Mouse (Mus musculus) embryo, embryonic 10 days (tissue): ENCODE data around the gene Serinc2.

Experiments
- DNase-seq: peaks from one replicate; pipeline ENCODE4 v3.0.0-alpha.2; 2015; ENCODE audit warnings: low spot score

Serinc2 gene

DNA sequence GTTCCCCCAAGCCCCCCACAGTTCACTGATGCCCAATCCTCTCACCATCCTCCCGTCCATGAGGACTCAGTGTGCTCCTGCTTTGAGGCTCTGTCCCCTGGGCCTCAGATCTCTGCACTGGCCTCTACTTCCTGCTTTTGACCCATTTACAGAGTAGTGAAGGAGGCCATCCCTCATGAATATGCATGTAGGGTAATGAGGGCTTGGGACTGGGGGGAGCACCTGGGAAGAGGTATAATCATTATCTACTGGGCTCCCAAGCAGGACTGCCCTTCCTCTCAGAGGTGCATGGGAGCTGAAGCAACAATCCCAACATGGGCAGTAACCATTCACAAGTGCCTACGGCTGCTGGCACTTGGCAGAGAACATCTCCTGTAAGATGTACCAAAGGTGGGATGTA is at the start of gene Serinc2:
Serinc2 (minus strand) TSS at position 101 of the 400 bp plus-strand sequence.
- no peak for DNase-seq

DNA sequence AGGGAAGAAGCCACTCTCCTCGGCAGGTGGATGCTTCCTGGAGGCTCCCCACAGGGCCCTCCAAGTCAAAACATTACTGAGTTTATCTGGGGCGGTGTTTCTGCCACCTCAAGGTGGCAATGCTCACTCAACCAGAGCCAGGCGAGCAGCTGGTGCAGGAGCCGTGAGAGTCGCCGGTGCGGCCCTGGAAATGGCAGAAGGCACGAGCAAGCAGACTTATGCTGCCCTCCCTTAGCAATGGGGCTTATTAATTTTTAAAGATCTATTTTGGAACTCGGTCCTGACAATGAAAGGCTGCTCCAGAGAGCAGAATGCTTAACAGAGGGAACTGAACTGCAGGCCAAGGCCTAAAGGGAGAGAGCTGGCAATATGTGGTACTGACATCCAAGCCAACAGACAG is 48.4 kb upstream of the Serinc2 start:
- no peak for DNase-seq

DNA sequence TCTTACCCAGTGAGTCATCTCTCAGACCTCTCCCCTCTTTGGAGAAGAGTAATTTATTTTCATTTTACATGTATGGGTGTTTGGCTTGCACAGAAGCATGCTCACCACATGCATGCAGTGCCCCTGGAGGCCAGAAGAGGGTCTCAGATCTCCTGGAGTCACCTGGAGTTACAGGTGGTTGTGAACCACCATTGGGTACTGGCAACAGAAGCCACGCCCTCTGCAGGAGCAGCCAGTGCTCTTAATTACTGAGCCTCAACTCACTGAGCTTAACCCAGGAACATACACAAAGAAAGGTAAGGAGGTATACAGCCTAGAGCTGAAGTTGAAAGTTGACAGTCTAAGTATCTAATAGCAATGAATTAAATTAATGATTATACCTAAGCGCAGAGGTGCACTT is 46.4 kb upstream of the Serinc2 start:
- no peak for DNase-seq

DNA sequence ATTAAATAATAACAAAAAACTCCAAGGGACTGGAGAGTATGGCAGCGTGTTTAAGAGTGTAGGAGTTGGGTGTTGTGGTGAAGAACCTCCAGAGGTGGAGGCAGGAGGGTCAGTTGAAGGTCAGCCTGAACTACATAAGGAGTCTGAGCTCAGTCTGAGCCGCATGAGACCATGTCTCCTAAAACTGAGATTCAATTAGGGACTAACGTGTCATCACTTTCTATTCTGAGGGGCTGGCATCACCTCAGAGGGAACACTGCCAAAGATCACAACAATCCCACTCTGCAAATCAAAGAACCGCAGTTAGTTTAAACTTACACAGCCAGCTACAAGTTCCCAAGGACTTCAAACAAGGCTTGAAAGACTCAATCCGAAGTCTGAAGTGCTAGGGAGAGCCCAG is 44.6 kb upstream of the Serinc2 start:
- no peak for DNase-seq

DNA sequence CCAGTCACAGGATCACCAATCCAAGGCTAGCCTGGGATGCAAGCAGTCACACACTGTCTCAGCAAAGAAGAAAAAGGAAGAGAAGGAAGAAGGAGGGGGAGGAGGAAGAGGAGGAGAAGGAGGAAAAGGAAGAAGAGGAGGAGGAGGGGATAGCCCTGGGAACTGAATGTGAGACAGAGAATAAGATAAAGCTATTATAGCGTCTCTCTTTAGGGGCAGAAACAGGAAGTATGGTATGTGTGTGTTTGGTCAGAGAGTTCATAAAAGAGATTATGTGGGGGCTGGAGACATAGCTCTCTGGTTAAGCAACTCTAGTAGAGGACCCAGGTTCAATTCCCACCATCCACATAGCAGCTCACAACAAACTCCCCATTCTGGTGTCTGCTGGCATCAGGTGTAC is 44.2 kb upstream of the Serinc2 start:
- no peak for DNase-seq

DNA sequence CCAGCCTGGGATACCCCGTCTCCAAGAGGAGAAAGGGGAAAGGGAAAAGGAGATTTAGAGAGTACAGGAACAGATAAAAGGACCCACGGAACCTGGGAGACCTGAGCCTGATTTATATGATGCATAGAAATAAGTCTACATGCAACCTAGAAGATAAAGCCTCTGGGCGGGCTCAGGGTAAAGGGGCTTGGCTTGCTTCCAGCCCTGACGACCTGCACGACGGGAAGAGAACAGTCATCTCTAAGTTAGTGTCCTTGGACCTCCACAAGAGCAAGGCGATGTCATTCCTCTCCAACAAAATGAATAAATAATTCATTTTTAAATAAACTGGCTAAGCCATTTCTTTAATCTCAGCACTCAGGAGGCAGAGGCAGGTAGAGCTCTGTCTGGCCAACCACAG is 43.6 kb upstream of the Serinc2 start:
- DNase-seq, result no peak

DNA sequence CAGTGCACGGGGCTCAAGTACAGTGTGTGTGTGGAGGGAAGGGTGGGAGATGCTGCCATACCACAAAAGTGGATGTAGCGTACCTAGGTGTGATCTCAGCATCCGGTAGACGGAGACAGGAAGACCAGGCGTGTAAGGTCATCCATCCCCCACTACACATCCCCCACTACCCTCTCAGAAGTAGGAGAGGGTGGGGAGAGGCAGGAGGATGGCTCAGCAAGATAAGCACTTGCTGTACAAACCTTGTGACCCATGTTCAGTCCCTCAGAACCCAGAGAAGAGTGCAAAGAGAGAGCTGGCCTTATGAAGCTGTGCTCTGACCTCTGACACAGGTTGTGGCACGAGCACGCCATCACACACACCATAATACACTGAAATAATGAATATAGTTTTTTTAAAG is 42.6 kb upstream of the Serinc2 start:
- DNase-seq, result no peak

DNA sequence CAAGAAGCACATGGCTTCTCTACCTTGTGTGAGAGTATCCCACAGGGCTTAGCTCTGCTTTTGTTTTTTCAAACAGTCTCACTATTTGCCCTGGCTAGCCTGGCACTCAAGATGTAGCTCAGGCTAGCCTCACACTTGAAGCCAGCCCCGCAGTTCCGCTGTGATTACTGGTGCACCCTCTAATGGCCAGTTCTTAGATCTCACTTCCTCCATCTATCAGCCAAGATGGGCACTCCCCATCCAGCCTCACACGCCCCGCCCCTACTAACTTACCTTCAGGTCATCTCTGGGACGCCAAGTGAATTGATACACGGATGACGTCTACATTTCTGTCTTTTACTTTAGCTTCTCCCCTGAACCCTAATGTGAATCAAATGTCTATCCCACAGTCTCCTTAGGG is 40.6 kb upstream of the Serinc2 start:
- DNase-seq, result no peak

DNA sequence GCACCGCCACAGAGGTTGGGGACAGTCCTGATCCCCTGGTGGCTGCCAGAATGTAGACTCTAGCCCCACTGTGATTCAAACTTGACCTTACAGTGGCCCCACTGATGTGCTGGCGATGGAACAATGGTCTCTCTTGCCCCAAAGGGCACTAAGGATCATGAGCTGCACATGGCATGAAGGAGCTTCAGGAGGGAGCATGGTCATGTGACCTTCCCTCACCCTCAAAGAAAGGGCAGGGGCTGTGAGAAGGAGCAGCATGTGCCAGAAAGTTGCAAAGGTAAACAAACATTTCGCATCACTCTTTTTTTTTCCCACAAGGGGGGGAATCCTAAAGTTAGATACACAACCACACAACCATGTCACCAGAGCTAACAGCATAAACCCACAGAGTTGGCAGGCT is 39.1 kb upstream of the Serinc2 start:
- no peak for DNase-seq

DNA sequence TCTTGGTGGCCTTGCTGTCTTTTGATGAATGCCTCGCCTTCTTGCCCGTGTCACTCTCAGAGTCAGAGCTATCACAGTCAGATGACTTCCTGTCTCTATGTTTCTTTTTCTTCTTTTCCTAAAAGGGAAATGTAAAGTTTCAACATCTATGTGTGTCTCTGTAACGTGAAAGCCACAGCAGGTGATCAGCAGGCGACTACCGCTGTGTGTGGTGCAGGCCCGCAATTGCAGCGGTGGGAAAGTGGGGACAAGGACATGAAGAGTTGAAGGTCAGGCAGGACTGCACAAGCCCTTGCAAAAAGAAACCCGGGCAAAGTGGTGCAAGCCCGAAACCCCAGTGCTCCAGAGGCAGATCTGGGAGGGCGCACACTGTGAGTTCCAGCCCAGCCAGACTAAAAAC is 37.7 kb upstream of the Serinc2 start:
- DNase-seq, result no peak

DNA sequence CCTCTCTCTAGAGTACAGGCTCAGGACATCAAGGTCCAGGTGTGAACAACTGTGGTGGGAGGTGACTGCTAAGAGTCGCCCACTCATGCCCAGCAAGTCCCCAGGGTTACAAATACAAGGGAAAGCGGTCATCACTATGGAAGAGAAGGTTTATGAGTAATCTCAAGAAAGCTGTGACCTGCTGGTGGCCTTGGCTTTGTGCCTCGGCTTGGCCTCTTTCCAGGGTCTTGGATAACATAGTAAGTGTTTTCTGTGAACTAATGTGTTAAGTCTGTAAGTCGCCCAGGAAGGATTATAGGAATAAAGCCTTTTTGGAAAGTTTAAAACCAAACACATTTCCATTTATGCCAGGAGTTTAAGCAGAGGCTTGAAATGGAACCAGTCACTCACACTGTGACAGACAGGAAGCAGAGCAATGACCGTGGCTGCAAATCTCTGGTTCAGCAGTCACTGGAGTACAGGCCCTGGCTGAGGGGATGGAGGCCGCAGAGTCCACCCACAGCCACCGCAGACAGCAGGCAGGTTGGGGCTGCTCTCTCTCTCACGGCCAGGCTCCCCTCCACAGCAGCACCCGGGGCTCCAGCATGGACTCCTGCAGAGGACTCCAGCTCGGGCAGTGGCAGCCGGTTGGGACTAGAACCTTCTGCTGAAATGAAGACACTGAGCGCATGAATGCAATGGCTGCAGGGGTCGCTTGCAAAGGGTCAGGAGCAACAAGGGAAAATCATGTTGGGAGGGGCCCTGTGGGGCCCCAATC is 36.9 kb upstream of the Serinc2 start:
- DNase-seq, result no peak

DNA sequence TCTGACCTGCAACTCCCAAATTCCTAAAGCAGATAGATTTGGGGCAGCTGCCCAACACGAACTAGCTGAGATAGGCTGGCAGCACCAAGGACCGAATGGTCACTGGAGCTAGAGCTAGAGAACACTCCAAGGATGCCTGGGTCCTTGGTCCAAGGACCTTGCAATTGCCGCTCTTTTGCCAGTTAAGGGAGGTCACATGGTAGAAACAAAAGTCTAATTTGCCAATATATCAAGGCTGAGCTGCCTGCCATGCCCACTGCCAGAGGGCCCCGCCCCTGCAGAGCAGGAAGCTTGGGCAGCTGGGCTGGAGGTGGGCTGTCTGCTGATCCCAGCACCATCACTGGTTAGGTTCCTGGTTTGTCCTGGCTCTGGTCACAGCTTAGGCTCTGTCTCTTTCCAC is 34.5 kb upstream of the Serinc2 start:
- DNase-seq, result no peak

DNA sequence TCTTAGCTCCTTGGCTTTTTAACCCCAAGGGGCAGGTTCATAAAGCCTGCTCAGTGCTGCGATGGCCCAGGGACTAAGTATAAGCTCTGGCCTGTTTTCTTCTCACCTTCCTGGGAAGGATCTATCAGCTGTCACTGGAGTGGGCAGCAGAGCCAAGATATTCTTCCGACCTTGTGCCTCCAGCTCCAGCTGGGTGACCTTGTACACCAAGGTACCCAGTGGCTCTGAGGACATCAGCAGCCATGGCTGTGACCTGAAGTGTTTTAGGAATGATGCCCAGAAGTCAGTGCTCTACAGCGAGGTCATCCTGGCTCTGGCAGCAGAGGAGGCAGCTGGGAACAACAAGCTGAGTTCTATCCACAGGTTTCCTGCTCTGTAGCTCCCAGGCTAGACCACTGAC is 33.5 kb upstream of the Serinc2 start:
- DNase-seq, result no peak

DNA sequence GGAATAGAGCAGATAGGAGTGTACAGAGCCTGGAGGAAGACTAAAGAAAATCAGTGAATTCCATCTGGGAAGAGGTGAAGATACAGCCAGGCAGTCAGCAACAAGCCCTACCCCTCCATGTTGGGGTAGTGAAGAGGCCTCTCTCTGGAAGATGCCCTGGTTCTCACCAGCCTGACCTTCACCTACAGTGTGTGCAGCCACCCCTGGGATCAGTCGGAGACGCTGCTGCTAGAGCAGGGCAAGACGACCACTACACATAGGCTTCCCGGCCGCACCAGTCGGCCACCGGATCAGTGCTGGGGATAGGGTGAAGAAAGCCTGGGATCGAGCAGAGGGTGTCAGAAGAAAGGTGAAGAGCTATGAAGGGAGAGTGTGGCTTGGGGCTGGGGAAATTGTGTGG is 30.2 kb upstream of the Serinc2 start:
- no peak for DNase-seq

DNA sequence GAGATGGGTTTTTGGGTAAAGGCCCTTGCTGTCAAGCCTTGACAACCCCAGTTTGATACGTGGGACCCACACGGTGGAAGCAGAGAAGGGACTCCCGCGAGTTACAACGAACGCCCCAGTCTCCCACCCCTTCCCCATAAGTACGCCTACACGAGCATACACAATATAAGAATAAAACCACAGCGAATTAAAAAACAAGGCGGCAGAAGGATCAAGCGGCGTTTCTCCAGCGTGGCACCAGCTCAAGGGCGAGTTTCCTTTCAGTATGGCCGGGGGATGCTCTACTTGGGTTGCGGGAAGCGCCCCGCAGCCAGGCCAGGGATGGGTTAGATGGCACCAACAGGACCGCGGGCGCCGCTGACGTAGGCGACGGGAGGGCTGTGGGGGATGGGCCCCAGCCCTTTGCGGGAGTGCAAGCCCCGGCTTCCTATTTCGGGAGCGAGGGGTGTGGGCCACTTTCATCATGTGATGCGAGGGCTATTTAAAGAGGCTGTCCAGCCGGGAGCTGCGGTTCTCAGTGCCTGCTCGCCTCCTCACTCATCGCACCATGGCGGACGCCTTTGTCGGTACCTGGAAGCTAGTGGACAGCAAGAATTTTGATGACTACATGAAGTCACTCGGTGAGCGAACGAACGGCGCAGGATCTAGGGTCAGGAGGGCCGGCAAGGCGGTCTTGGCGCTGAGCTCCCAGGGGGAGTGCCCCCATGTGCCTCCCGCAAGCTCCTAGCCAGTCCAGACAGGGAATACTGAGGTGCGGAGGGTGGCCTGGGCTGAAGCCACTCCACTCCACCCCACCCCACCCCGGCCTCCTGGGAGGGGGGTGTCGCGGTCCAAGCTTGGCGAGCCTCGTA is 29.5 kb upstream of the Serinc2 start, which contains the start of the genes Fabp3 and Gm10570:
Fabp3 (plus strand) TSS at position 365 of the 851 bp plus-strand sequence.
Gm10570 (minus strand) TSS at position 444 of the 851 bp plus-strand sequence.
- DNase-seq, result peak; percentile 63

DNA sequence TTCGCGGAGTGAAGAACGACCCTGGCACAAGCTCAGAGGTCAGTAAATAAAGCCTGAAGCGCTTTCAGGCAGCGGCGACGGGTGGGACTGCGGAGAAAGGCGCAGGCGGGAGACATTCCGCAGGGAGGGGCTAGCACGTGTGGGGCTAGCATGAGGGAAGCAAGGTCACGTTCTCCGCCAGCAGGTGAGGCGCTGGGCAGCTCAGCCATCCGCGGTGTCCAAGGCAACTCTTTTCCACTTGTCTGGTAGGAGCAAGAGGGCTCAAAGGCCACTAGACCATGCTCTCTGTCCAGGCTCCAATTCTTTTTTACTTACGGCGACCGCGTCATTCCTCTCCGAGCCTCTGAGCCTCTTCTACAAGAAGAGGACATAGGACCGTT is 28.8 kb upstream of the Serinc2 start:
- DNase-seq, result peak; percentile 89

DNA sequence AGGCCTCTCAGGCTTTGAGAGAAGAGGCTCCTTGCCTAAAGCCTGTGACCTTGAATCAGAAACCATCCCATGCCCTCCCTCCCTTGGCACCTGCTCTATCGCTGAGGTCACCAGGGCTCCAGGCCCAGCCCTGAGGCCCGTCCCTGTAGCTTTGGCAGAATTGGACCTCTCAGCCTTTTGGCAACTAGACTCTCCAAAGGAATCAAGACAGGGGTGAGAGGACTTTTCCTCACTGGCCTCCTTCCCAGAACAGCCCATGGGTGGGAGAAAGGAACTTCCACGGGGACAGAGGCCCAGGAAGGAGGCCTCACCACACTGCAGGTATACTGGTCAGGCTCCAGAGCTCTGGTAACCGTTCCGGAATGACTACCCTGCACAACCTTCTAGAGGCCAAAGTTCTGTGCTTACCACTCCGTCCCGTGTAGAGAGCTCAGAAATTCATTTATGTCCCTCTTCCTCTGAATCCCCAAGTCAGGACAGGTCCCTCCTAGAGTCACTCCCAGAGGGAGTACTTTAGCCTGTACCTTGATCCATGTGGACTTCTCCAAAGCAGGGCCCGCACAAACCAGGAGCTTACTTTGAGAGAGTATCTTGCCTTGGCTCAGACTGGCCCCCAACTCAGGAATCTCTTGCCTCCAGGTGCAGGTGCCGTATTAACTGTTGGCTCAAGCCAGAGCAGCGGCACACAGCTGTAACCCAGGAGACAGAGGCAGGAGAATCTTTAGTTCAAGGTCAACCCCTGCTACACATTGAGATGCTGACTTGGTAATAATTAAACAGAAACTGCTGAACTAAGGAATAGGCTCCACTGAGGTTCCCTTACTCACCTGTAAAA is 28.0 kb upstream of the Serinc2 start:
- DNase-seq, result no peak

DNA sequence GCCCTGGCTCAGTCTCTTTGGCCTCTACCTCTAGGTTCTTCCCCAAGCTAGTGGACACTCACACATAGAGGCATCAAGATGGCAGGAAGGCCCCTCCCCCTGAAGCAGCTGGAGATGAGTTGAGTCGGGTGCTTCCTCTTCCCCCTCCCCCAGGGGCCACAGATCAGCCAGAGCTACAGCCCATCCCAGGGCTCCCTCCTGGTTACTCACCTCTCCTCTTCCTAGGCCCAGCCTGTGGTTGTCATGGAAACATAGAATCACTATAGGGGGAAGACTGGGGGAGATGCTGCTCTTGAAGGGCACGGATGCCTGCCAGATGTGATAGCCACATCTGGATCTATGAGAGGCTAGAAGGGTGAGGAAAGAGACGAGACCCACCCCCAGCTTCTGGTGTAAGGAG is 25.7 kb upstream of the Serinc2 start:
- no peak for DNase-seq

DNA sequence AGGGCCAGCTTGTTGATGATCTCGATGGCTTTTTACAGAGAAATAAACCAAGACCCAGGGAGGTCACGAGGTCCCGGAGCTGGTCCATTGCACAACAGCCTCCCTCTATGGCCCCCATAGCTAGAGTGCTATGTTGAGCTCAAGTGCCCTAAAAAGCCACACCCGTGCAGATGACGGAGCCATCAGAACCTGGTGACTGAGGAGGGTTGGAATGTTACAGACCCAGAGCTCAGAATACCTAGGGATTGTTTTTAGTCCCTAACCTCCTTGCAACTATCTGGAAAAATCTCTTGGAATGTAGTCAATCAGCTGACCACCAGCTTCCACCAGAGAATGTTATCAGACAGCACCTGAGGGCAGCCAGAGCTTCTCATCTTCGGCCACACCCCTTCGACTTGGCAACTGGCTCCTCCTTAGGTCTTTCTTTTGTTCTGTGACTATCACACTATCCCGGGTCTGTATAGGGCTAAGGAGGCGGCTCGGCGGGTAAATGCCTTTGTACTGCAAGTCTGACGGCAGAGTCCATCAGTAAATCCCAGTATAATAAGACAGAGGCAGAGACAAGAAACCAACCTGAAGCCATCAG is 23.4 kb upstream of the Serinc2 start:
- DNase-seq, result peak; percentile 17

DNA sequence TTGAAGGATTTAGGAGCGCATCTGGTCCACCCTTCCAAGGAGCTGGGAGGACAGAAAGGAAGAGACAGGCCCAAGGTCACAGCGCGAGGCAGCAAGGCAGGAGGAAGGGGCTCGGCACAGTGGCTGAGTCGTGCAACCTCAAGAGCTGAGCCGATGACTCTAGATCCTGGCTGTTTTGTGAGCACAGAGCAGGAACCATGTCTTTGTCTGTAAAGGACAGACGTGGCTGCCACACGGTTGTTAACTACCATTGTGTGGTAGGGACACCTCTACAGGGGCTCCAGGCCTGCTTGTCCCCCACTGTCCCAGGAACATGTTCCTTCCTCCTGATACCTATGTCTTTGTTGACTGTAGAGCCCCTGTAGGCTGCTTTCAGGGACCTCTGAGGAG is 20.6 kb upstream of the Serinc2 start:
- no peak for DNase-seq

DNA sequence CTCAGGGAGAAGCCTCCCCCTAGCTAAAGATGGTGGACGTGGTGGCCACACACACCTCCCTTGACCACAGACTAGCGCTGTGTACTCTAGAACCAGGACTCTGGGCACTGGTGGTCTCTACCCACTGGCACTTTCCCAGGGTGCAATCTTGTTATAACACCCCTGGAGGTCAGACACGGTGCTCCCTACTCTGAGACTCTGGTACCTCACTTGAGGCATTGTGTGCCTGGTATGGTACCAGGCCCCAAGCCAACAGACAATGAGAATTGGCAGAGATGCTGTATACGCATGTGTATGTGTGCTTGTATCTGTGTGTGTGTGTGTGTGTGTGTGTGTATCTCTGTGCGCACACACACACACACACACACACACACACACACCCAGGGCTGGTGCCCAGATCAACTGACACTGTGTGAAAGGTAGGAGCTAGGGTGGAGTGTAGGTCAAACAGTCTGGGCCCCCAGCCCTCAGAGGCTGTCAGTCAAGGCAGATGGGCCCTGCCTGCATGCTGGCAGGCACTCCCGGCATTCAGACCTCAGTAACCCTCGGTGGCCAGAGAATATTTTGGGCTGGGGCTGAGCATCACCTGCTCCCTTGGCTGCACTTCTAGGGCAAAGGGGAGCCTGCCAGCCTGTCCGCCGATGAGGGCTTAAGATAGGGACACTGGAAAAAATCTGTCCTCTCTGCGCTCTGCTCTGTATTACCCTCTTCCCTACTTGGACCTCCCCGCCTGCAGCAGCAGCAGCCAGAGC is 20.0 kb upstream of the Serinc2 start:
- no peak for DNase-seq
